ENCODE assay signal across 8 mouse cellular contexts in the genomic region with DNA sequence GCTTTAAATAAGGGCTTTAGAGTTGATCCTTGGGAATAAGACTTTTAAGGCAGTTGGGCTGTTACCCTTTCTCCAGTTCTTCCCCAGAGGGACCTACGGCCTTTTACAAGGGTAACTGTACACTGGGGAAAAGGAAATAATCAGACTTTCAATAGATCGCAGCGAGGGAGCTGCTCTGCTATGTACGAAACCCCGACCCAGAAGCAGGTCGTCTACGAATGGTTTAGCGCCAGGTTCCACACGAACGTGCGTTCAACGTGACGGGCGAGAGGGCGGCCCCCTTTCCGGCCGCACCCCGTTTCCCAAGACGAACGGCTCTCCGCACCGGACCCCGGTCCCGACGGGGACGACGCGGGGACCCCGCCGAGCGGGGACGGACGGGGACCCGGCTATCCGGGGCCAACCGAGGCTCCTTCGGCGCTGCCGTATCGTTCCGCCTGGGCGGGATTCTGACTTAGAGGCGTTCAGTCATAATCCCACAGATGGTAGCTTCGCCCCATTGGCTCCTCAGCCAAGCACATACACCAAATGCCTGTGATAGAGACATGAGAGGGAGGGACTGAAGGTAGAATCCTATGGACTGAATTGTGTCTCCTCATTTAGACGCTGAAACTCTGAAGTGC. TPM values are rescaled to one million over a fixed set of nuclear protein-coding genes. Genes with fewer than 3 reads are reported as not detected.
DNase-seq lines count a peak whose midpoint lies in the region; ATAC-seq and TF ChIP-seq lines count a peak whose summit lies in the region.
"Not testable (repeated sequence)": the region's sequence is repeated elsewhere in the genome, so short reads cannot be mapped to it uniquely, and the experiment has no call there.

No protein-coding gene starts in this region.

- not testable (repeated sequence) for DNase-seq in Patski (ENCODE audit: low read depth, low spot score); hindbrain, embryonic 14.5 days (ENCODE audit: low spot score); liver, embryonic 14.5 days (ENCODE audit: low read depth in 3 of 3, low spot score in 3 of 3)
- peak; percentile 54 to 61 for DNase-seq in cerebellum, postnatal 4 days (ENCODE audit: low spot score in 2 of 2)
- DNase-seq in gastrocnemius, postnatal 10 days = peak; percentile 39
- DNase-seq in layer of hippocampus, adult 8-10 months (ENCODE audit: low spot score in 2 of 2) = peak; percentile 69 to 88
- DNase-seq in monocyte, adult 2 months (ENCODE audit: low read depth in 1 of 2, low spot score in 2 of 2) = peak; percentile 49 to 89

- not testable (repeated sequence) for TF ChIP-seq CTCF in Patski (IDR thresholded peaks at IDR 0.05); liver, embryonic 14.5 days (IDR thresholded peaks at IDR 0.05; ENCODE audit: low read depth)

- POLR2A ChIA-PET in Patski (lab: Charles Lee) = not testable (repeated sequence)

- not testable (repeated sequence) for H3K4me1 ChIP-seq in hindbrain, embryonic 14.5 days (replicated peaks; ENCODE audit: control insufficient read depth, insufficient read depth, low read length); liver, embryonic 14.5 days (replicated peaks; ENCODE audit: control insufficient read depth in 2 of 2, insufficient read depth in 2 of 2, low read length in 1 of 2); stomach, embryonic 14.5 days (ENCODE audit: control insufficient read depth, insufficient read depth, low read length)

- not testable (repeated sequence) for TF ChIP-seq EP300 in liver, embryonic 14.5 days (IDR thresholded peaks at IDR 0.05; ENCODE audit: low read depth)

- not testable (repeated sequence) for H3K27ac ChIP-seq in hindbrain, embryonic 14.5 days; liver, embryonic 14.5 days; stomach, embryonic 14.5 days (ENCODE audit: low read length)

- CTCF ChIA-PET in Patski (lab: Charles Lee) = interaction anchor here (1.0 to 1.3 kb wide), 2 partner anchors 10 kb away, joined by 3 read pairs; no protein-coding TSS in a partner anchor

- H3K9me3 ChIP-seq in hindbrain, embryonic 14.5 days (ENCODE audit: control insufficient read depth, low read length); liver, embryonic 14.5 days (ENCODE audit: control insufficient read depth, low read length); stomach, embryonic 14.5 days (ENCODE audit: control insufficient read depth, low read depth, low read length): not testable (repeated sequence)

- 30% methylated on average over 30 of the region's 45 CpGs for WGBS in hindbrain, embryonic 14.5 days
- 58% methylated on average over 37 of the region's 45 CpGs for WGBS in liver, embryonic 14.5 days (ENCODE audit: insufficient replicate concordance)
- 29% methylated on average over 36 of the region's 45 CpGs for WGBS in stomach, embryonic 14.5 days

- peak overlapping the region; percentile 36 for H3K4me2 ChIP-seq in hindbrain, embryonic 14.5 days (replicated peaks)
- not testable (repeated sequence) for H3K4me2 ChIP-seq in liver, embryonic 14.5 days (ENCODE audit: low read depth)
- H3K4me2 ChIP-seq in stomach, embryonic 14.5 days (replicated peaks; ENCODE audit: low read depth, low read length) = peak overlapping the region; percentile 23; the same call in 1 of the 2 replicates

- in situ Hi-C loops in Patski (cut with MboI; ENCODE audit: low pct_unique_long_range_greater_than_20kb) = not testable (repeated sequence)

- peak; percentile 100 for ATAC-seq in Patski
- ATAC-seq in hindbrain, embryonic 14.5 days (ENCODE audit: low FRiP score) = peak; percentile 100
- peak; percentile 100 for ATAC-seq in liver, embryonic 14.5 days (ENCODE audit: insufficient read depth)
- ATAC-seq in stomach, embryonic 14.5 days (ENCODE audit: insufficient number of reproducible peaks, insufficient read depth, low FRiP score, low read depth) = peak; percentile 100

- not testable (repeated sequence) for H3K36me3 ChIP-seq in hindbrain, embryonic 14.5 days (replicated peaks; ENCODE audit: control insufficient read depth, insufficient read depth); liver, embryonic 14.5 days (replicated peaks; ENCODE audit: control insufficient read depth, insufficient read depth, low read depth); stomach, embryonic 14.5 days (ENCODE audit: control insufficient read depth, insufficient read depth, low read length)

- not testable (repeated sequence) for H3K9ac ChIP-seq in hindbrain, embryonic 14.5 days; liver, embryonic 14.5 days (replicated peaks); stomach, embryonic 14.5 days (replicated peaks; ENCODE audit: low read depth, low read length)

- peak overlapping the region; percentile 19; the same call in 1 of the 2 replicates for H3K4me3 ChIP-seq in hindbrain, embryonic 14.5 days (replicated peaks; ENCODE audit: low read length)
- H3K4me3 ChIP-seq in liver, embryonic 14.5 days (ENCODE audit: insufficient read depth in 1 of 2, low read depth in 2 of 2, low read length in 2 of 2); stomach, embryonic 14.5 days (ENCODE audit: low read depth, low read length): not testable (repeated sequence)

- H3K27me3 ChIP-seq in Patski; hindbrain, embryonic 14.5 days (ENCODE audit: control insufficient read depth, insufficient read depth, low read length); liver, embryonic 14.5 days (ENCODE audit: control insufficient read depth, insufficient read depth, low read length); stomach, embryonic 14.5 days (ENCODE audit: control insufficient read depth, insufficient read depth, low read length): not testable (repeated sequence)

RNA-seq across cellular contexts. Expression of a gene that starts 58.3 kb away (rescaled TPM):
- 371 TPM for polyA plus RNA-seq in Patski (2021)
- 100 to 1,000 TPM; 158 to 160 TPM for total RNA-seq in gastrocnemius, postnatal 10 days (2021)
- 605 and 634 TPM in 2 replicates for polyA plus RNA-seq in hindbrain, embryonic 14.5 days (2014; fragmentation: Nextera tagmentation; extraction: Ambion mirVana)
- 100 to 1,000 TPM; 318 to 329 (median 327) TPM for total RNA-seq in layer of hippocampus, adult 8-10 months (2022)
- polyA plus RNA-seq in liver, embryonic 14.5 days (2012; rRNA removed) = 14.2 and 15.3 TPM in 2 replicates
- polyA plus RNA-seq in liver, embryonic 14.5 days (2014; fragmentation: Nextera tagmentation; extraction: Ambion mirVana) = 22.4 and 28.7 TPM in 2 replicates
- polyA plus RNA-seq in stomach, embryonic 14.5 days (2014; fragmentation: Nextera tagmentation; extraction: Ambion mirVana) = 489 and 499 TPM in 2 replicates

Comparison
In these comparisons a context has a peak if more than half of its experiments do, and no peak if none do; other contexts are left out.
1. RNA of a gene that starts 58.3 kb away (polyA plus RNA-seq): 605 to 634 TPM in hindbrain, embryonic 14.5 days, 489 to 499 TPM in stomach, embryonic 14.5 days and 371 TPM in Patski (single experiment); 14.2 to 28.7 TPM in liver, embryonic 14.5 days; every median in the first group is over 10 times any median in the second.
2. Peak in every context shown above with its lines, with median percentiles within 50 percentile points of each other: ATAC-seq.